Mouse (Mus musculus): ENCODE data around the gene Iqca. TPM values are rescaled to one million over a fixed set of nuclear protein-coding genes. Genes with fewer than 3 reads are reported as not detected.

The Iqca gene
- total and polyA plus RNA-seq, 3 experiments, result 0.27 TPM; not detected in 2

DNA sequence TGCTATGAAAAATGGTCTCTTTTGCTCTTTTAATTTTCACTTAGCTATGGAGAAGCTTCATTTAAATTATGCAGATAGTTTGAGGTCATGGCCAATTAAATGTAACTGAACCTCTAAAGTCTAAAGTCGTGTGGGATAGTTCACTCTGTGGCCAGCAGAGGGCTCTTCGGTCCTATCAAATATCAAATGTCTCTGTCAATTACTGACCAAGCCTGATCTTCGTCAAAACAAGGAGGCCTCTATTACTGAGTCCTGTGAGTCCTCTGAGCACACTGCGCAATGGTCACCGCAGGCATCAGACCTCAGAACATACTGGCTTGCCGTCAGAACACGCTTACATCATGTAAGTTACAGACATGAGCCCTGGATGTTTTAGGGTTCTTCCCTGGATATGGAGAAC is 92.6 kb downstream of the Iqca start:
- Histone ChIP-seq H3K36me3 (replicated peaks) (no peaks in the 10 kb centered on the region), H3K4me1 (ENCODE audit: insufficient read depth, low read depth, low read length) (no peaks in the 10 kb centered on the region), H3K27me3 (ENCODE audit: insufficient read depth, low read length) (no peaks in the 10 kb centered on the region), H3K4me3 (ENCODE audit: low read depth, low read length) (no peak overlapping the region), H3K9me3 (replicated peaks) (peaks cover 85% of the 10 kb centered on the region)
- no peak for ATAC-seq (ENCODE audit: extremely low read depth, insufficient number of reproducible peaks, low FRiP score, poor library complexity, severe bottlenecking)
- TF ChIP-seq GATA2 (IDR thresholded peaks at IDR 0.05; ENCODE audit: borderline replicate concordance, low read depth, low read length) (no peak), GATA1 (IDR thresholded peaks at IDR 0.05; ENCODE audit: borderline replicate concordance, low read length) (no peak)
- DNase-seq (ENCODE audit: low spot score), result no peak

DNA sequence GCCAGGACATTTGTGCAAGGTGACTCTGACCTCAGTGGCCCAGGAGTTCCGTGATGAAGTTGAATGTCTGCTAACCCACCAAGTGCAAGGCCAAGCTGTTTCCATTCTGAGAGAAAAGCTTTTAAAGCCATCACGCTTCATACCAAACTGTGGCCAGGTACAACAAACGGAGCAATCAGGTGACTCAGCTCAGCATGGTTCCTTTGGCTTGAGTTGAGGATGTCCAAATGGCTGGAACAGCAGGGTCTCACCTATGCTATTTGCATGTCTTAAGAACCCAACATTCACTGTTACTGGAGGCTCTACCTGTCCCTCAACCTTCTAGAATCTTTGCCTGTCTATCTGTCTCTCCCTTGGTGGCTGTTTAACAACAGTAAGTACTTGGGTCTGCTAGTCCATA is 93.1 kb downstream of the Iqca start:
- TF ChIP-seq GATA1 (IDR thresholded peaks at IDR 0.05; ENCODE audit: borderline replicate concordance, low read length) (no peak), GATA2 (IDR thresholded peaks at IDR 0.05; ENCODE audit: borderline replicate concordance, low read depth, low read length) (no peak), CTCF (IDR thresholded peaks at IDR 0.05; ENCODE audit: low read depth, low read length) (no peak), POLR2AphosphoS5 (IDR thresholded peaks at IDR 0.05; ENCODE audit: insufficient replicate concordance, low read depth, low read length) (no peak), TAL1 (conservative IDR thresholded peaks at IDR 0.05; ENCODE audit: low read depth, low read length) (no peak)
- H3K4me3 ChIP-seq (ENCODE audit: low read depth, low read length), result no peak overlapping the region
- DNase-seq (ENCODE audit: low spot score), result no peak
- no peaks in the 10 kb centered on the region for H3K36me3 ChIP-seq (replicated peaks)
- ATAC-seq (ENCODE audit: extremely low read depth, insufficient number of reproducible peaks, low FRiP score, poor library complexity, severe bottlenecking), result no peak
- H3K9me3 ChIP-seq (replicated peaks), result peaks cover 84% of the 10 kb centered on the region
- no peaks in the 10 kb centered on the region for H3K27me3 ChIP-seq (ENCODE audit: insufficient read depth, low read length)
- H3K4me1 ChIP-seq (ENCODE audit: insufficient read depth, low read depth, low read length), result no peaks in the 10 kb centered on the region

GRCm38 (mm10) chr1:90054991-90055390 is 98.2 kb downstream of the Iqca start:
- no peak for TF ChIP-seq TAL1 (conservative IDR thresholded peaks at IDR 0.05; ENCODE audit: low read depth, low read length)
- TF ChIP-seq GATA1 (IDR thresholded peaks at IDR 0.05; ENCODE audit: borderline replicate concordance, low read length), result no peak
- TF ChIP-seq GATA2 (IDR thresholded peaks at IDR 0.05; ENCODE audit: borderline replicate concordance, low read depth, low read length), result no peak
- no peaks in the 10 kb centered on the region for H3K27me3 ChIP-seq (ENCODE audit: insufficient read depth, low read length)
- ATAC-seq (ENCODE audit: extremely low read depth, insufficient number of reproducible peaks, low FRiP score, poor library complexity, severe bottlenecking) (no peak), DNase-seq (ENCODE audit: low spot score) (no peak)
- no peaks in the 10 kb centered on the region for H3K4me1 ChIP-seq (ENCODE audit: insufficient read depth, low read depth, low read length)
- H3K36me3 ChIP-seq (replicated peaks), result no peaks in the 10 kb centered on the region
- peaks cover 86% of the 10 kb centered on the region for H3K9me3 ChIP-seq (replicated peaks)
- H3K4me3 ChIP-seq (ENCODE audit: low read depth, low read length), result no peak overlapping the region

GRCm38 (mm10) chr1:90051347-90051746 is 101.9 kb downstream of the Iqca start:
- DNase-seq (ENCODE audit: low spot score) (no peak), ATAC-seq (ENCODE audit: extremely low read depth, insufficient number of reproducible peaks, low FRiP score, poor library complexity, severe bottlenecking) (no peak)
- no peaks in the 10 kb centered on the region for H3K4me1 ChIP-seq (ENCODE audit: insufficient read depth, low read depth, low read length)
- no peaks in the 10 kb centered on the region for H3K36me3 ChIP-seq (replicated peaks)
- no peaks in the 10 kb centered on the region for H3K27me3 ChIP-seq (ENCODE audit: insufficient read depth, low read length)
- H3K4me3 ChIP-seq (ENCODE audit: low read depth, low read length), result no peak overlapping the region
- peaks cover 89% of the 10 kb centered on the region for H3K9me3 ChIP-seq (replicated peaks)
- TF ChIP-seq POLR2AphosphoS5 (IDR thresholded peaks at IDR 0.05; ENCODE audit: insufficient replicate concordance, low read depth, low read length) (no peak), TAL1 (conservative IDR thresholded peaks at IDR 0.05; ENCODE audit: low read depth, low read length) (no peak), GATA2 (IDR thresholded peaks at IDR 0.05; ENCODE audit: borderline replicate concordance, low read depth, low read length) (no peak), CTCF (IDR thresholded peaks at IDR 0.05; ENCODE audit: low read depth, low read length) (no peak), GATA1 (IDR thresholded peaks at IDR 0.05; ENCODE audit: borderline replicate concordance, low read length) (no peak)

- no peak for DNase-seq (ENCODE audit: low spot score)
- no peaks in the 10 kb centered on the region for H3K36me3 ChIP-seq (replicated peaks)
- H3K9me3 ChIP-seq (replicated peaks), result peaks cover 88% of the 10 kb centered on the region
- ATAC-seq (ENCODE audit: extremely low read depth, insufficient number of reproducible peaks, low FRiP score, poor library complexity, severe bottlenecking), result no peak
- no peak overlapping the region; the same call in 1 of the 2 replicates for H3K4me3 ChIP-seq (ENCODE audit: low read depth, low read length)
- H3K4me1 ChIP-seq (ENCODE audit: insufficient read depth, low read depth, low read length), result no peaks in the 10 kb centered on the region
- no peaks in the 10 kb centered on the region for H3K27me3 ChIP-seq (ENCODE audit: insufficient read depth, low read length)
- TF ChIP-seq POLR2AphosphoS5 (IDR thresholded peaks at IDR 0.05; ENCODE audit: insufficient replicate concordance, low read depth, low read length), result no peak
- no peak for TF ChIP-seq GATA1 (IDR thresholded peaks at IDR 0.05; ENCODE audit: borderline replicate concordance, low read length)
- no peak for TF ChIP-seq TAL1 (conservative IDR thresholded peaks at IDR 0.05; ENCODE audit: low read depth, low read length)
- TF ChIP-seq GATA2 (IDR thresholded peaks at IDR 0.05; ENCODE audit: borderline replicate concordance, low read depth, low read length), result no peak
- TF ChIP-seq CTCF (IDR thresholded peaks at IDR 0.05; ENCODE audit: low read depth, low read length), result no peak
These were observed 103.0 kb downstream of the Iqca start for GRCm38 (mm10) chr1:90050046-90050739.

- H3K9me3 ChIP-seq (replicated peaks), result peaks cover 84% of the 10 kb centered on the region
- no peaks in the 10 kb centered on the region for H3K27me3 ChIP-seq (ENCODE audit: insufficient read depth, low read length)
- DNase-seq (ENCODE audit: low spot score) (no peak), ATAC-seq (ENCODE audit: extremely low read depth, insufficient number of reproducible peaks, low FRiP score, poor library complexity, severe bottlenecking) (no peak)
- H3K36me3 ChIP-seq (replicated peaks), result no peaks in the 10 kb centered on the region
- TF ChIP-seq GATA2 (IDR thresholded peaks at IDR 0.05; ENCODE audit: borderline replicate concordance, low read depth, low read length) (no peak), POLR2AphosphoS5 (IDR thresholded peaks at IDR 0.05; ENCODE audit: insufficient replicate concordance, low read depth, low read length) (no peak), TAL1 (conservative IDR thresholded peaks at IDR 0.05; ENCODE audit: low read depth, low read length) (no peak), GATA1 (IDR thresholded peaks at IDR 0.05; ENCODE audit: borderline replicate concordance, low read length) (no peak), CTCF (IDR thresholded peaks at IDR 0.05; ENCODE audit: low read depth, low read length) (no peak)
- H3K4me3 ChIP-seq (ENCODE audit: low read depth, low read length), result no peak overlapping the region
- no peaks in the 10 kb centered on the region for H3K4me1 ChIP-seq (ENCODE audit: insufficient read depth, low read depth, low read length)
These were observed 124.9 kb downstream of the Iqca start for GRCm38 (mm10) chr1:90028305-90028704.
